Mouse (Mus musculus) limb, embryonic 15.5 days (tissue): ENCODE measurements around the gene Prr11. TPM values are rescaled to one million over a fixed set of nuclear protein-coding genes. Genes with fewer than 3 reads are reported as not detected.

Source experiments
- ATAC-seq: fragments of 200-750 bp; cut with Nextera tagmentation; 2 replicates; pipeline ENCODE4 v1.8.0; 2017; ENCODE audit warnings: low read depth, moderate TSS enrichment; ENCODE audit not compliant: insufficient number of reproducible peaks, low FRiP score, low TSS enrichment
- H3K27ac ChIP-seq: fragments of 300-500 bp; sonication (generic); 2 replicates; pipeline ENCODE4 v1.5.1; 2015; ENCODE audit warnings: moderate library complexity, mild to moderate bottlenecking, inconsistent platforms
- H3K27me3 ChIP-seq: fragments of 300-500 bp; sonication (generic); 2 replicates; pipeline ENCODE4 v1.6.1; 2015; ENCODE audit warnings: inconsistent platforms
- H3K36me3 ChIP-seq: fragments of 300-500 bp; sonication (generic); 2 replicates; pipeline ENCODE4 v1.6.1; 2015; ENCODE audit warnings: inconsistent platforms
- H3K4me1 ChIP-seq: fragments of 300-500 bp; sonication (generic); 2 replicates; pipeline ENCODE4 v1.6.1; 2015; ENCODE audit warnings: inconsistent platforms
- H3K4me2 ChIP-seq: fragments of 300-500 bp; sonication (generic); 2 replicates; pipeline ENCODE4 v1.6.1; 2015; ENCODE audit warnings: mild to moderate bottlenecking, inconsistent platforms
- H3K4me3 ChIP-seq: fragments of 300-500 bp; sonication (generic); 2 replicates; pipeline ENCODE4 v1.5.1; 2015; ENCODE audit warnings: mild to moderate bottlenecking, inconsistent platforms
- H3K9ac ChIP-seq: fragments of 300-500 bp; sonication (generic); 2 replicates; pipeline ENCODE4 v1.6.1; 2015; ENCODE audit warnings: inconsistent platforms
- H3K9me3 ChIP-seq: fragments of 300-500 bp; sonication (generic); 2 replicates; pipeline ENCODE4 v1.6.1; 2016; ENCODE audit warnings: inconsistent platforms
- WGBS: fragments of 180-500 bp; shearing (Covaris S2); methylation state at CpG from one replicate; pipeline ENCODE4 v1.1.7; 2015; 5-methylcytosine and 5-hydroxymethylcytosine counted together
- polyA plus RNA-seq: library from polyadenylated mRNA; unstranded; fragments of >200 nt; fragmentation: Nextera tagmentation; extraction: Ambion mirVana; gene quantifications from 2 replicates; pipeline ENCODE4 v1.2.1, GENCODE M21; 2015

The Prr11 gene
- polyA plus RNA-seq, result 7.0 and 7.2 TPM in 2 replicates

DNA sequence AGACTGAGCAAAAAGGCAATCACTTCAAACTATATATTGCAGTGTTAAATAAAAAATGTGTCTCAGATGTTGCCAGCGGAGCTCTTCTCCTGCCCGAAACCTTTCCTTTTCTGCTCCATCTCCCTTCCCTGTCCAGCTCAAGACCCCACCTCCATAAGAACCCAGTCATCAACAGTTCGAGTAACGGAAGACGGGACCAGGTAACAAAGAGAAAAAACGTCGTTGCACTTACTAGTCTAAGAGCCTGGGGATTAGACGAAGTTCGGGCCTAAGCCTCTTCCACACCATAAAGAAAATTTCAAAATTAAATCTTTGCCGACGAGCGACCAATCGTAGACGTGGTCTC lies at the start of gene Prr11:
TSS of gene Prr11 (minus strand) at position 300 of the 346 bp plus-strand sequence.
- H3K4me3 ChIP-seq, result peak within 1 kb of the TSS; percentile 90
- H3K9me3 ChIP-seq, result no peaks in the 10 kb centered on the region
- peak within 1 kb of the TSS; percentile 61 for H3K4me2 ChIP-seq
- H3K9ac ChIP-seq, result peak within 1 kb of the TSS; percentile 92
- no peaks in the 10 kb centered on the region for H3K27me3 ChIP-seq
- peak within 1 kb of the TSS; percentile 97 for H3K27ac ChIP-seq
- under 1% methylated on average over 14 of the region's 14 CpGs for WGBS
- H3K4me1 ChIP-seq, result peaks cover 4% of the 10 kb centered on the region; the same call in 1 of the 2 replicates
- peaks cover 19% of the 10 kb centered on the region for H3K36me3 ChIP-seq
- no peak for ATAC-seq

DNA sequence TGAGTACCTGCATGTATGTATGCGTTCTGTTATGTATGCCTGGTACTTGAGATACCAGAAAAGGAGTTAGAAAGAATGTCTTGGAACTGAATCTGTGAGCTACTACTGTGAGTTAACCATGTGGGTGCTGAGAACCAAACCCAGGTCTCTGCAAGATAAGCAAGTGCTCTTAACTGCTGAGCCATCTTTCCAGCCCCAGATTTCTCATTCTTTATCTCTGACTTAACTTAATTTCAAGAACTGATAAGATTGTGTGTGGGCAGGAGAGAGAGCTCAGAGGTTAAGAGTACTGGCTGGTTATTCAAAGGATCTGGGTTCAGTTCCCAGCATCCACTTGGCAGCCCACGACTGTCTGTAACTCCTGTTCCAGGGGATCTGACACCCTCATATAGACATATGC lies 49.5 kb upstream of the Prr11 start:
- H3K4me2 ChIP-seq, result no peak overlapping the region
- H3K4me3 ChIP-seq, result no peak overlapping the region
- peaks cover 8% of the 10 kb centered on the region; the same call in 1 of the 2 replicates for H3K36me3 ChIP-seq
- WGBS, result 85% methylated on average over 2 of the region's 2 CpGs
- no peaks in the 10 kb centered on the region for H3K27me3 ChIP-seq
- H3K9me3 ChIP-seq, result no peaks in the 10 kb centered on the region
- no peak overlapping the region for H3K9ac ChIP-seq
- ATAC-seq, result no peak
- no peak overlapping the region for H3K27ac ChIP-seq
- no peaks in the 10 kb centered on the region for H3K4me1 ChIP-seq

- no peaks in the 10 kb centered on the region for H3K36me3 ChIP-seq
- no peaks in the 10 kb centered on the region for H3K4me1 ChIP-seq
- no peak overlapping the region for H3K27ac ChIP-seq
- H3K4me3 ChIP-seq, result no peak overlapping the region
- no peaks in the 10 kb centered on the region for H3K9me3 ChIP-seq
- no peaks in the 10 kb centered on the region for H3K27me3 ChIP-seq
- ATAC-seq, result 0 out of 2 replicates have a peak, but pooled peaks have one; percentile 14
- no peak overlapping the region for H3K9ac ChIP-seq
- H3K4me2 ChIP-seq, result no peak overlapping the region
- WGBS, result 76% methylated on average over 4 of the region's 4 CpGs
These were observed 27.7 kb upstream of the Prr11 start for GRCm38 (mm10) chr11:87136233-87136632.

DNA sequence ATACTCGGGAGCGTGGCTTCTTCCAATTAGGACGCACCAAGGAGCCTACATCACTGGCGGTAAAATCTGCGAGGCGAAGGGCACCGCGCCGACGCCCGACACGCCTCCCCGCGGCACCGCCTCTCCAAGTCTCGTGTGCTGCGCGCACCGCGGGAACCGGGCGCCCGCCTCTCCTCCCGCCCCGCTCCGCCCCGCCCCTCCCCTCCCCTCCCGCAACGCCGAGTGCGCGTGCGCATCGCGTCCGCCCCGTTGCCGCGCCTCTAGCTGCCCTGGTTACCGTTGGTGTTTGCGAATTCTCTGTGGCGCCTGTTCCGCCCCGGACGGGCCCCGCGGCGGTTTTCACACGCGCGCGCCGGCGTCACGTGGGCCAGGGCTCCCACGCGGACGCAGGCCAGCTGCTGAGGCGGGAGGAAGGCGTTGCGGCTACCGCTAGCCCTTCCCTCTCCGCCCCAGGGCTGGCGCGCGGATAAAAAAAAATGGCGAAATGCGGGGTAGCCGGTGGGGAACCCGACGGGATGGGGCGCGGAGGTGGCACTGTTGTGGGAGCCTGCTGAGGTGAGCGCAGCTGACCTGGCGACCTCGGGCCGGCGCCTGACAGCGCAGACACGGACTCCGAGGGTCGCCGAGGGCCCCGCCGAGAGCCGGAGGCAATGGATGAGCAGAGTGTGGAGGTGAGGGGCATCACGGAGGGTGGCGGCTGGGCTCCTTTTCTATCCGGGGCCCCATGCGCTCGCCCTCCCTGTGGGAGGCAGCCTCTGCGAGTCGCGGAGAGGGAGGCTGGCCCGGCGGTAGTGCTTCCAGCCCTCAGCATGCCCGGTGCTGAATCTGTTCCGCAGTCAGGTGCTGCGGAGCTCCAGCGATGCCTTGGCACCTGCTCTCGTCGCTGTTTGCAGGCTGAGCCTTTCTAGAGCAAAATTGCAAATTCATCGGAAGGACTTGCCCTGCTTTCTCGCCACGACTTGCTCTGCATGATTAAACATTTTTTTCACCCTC lies 18.6 kb upstream of the Prr11 start, which contains the start of gene Trim37:
TSS of gene Trim37 (plus strand) at position 254 of the 993 bp plus-strand sequence.
- Histone ChIP-seq H3K9me3 (no peaks in the 10 kb centered on the region), H3K4me2 (peak within 1 kb of the TSS; percentile 86), H3K9ac (peak within 1 kb of the TSS; percentile 67), H3K27ac (peak within 1 kb of the TSS; percentile 88), H3K4me1 (0 out of 2 replicates have a peak, but pooled peaks cover 14% of the 10 kb centered on the region), H3K36me3 (peaks cover 20% of the 10 kb centered on the region), H3K27me3 (no peaks in the 10 kb centered on the region), H3K4me3 (peak within 1 kb of the TSS; percentile 89)
- ATAC-seq, result peak; percentile 94
- WGBS, result under 1% methylated on average over 83 of the region's 105 CpGs

DNA sequence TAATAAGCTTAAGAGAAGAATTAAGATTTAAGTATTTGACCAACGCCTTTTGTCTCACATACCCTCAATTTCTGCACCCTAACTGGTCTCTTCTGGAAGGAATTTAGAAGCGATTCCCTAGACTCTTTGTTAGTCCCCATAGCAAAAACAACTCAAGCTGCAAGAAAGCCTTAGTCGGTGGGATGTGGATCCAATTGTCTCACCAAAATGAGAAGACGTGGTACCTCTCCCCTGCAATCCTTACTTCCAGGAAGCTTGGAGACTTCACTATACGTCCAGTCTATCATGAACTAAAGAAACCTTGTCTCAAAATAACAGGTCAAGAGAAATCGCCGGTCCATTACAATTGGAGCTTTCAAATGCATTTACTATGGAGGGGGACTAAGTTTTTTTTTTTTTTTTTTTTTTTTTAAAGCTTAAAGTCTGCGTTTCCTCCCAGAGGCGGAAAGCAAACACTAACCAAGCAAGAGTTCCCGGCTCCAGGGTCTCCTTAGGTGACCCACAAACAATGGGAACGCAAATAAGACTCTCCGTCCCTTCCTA lies 17.8 kb upstream of the Prr11 start:
- under 1% methylated on average over 12 of the region's 12 CpGs for WGBS
- Histone ChIP-seq H3K36me3 (peaks cover 23% of the 10 kb centered on the region), H3K4me3 (peak overlapping the region; percentile 89), H3K4me1 (0 out of 2 replicates have a peak, but pooled peaks cover 14% of the 10 kb centered on the region), H3K27me3 (no peaks in the 10 kb centered on the region), H3K4me2 (peak overlapping the region; percentile 86), H3K9ac (peak overlapping the region; percentile 23; the same call in 1 of the 2 replicates), H3K27ac (peak overlapping the region; percentile 81), H3K9me3 (no peaks in the 10 kb centered on the region)
- ATAC-seq, result no peak

- WGBS, result 50% methylated on average over 4 of the region's 4 CpGs
- Histone ChIP-seq H3K9ac (no peak overlapping the region), H3K36me3 (peaks cover 30% of the 10 kb centered on the region), H3K27me3 (no peaks in the 10 kb centered on the region), H3K9me3 (no peaks in the 10 kb centered on the region), H3K4me1 (0 out of 2 replicates have a peak, but pooled peaks cover 14% of the 10 kb centered on the region), H3K4me3 (no peak overlapping the region), H3K4me2 (0 out of 2 replicates have a peak overlapping the region, but pooled peaks have one; percentile 86), H3K27ac (no peak overlapping the region)
- ATAC-seq, result no peak
These were observed 17.1 kb upstream of the Prr11 start for GRCm38 (mm10) chr11:87125562-87125961.

- 83% methylated on average over 8 of the region's 8 CpGs for WGBS
- Histone ChIP-seq H3K9me3 (no peaks in the 10 kb centered on the region), H3K27me3 (no peaks in the 10 kb centered on the region), H3K4me1 (0 out of 2 replicates have a peak, but pooled peaks cover 4% of the 10 kb centered on the region), H3K36me3 (peaks cover 59% of the 10 kb centered on the region), H3K4me3 (no peak overlapping the region), H3K9ac (no peak overlapping the region), H3K4me2 (no peak overlapping the region), H3K27ac (no peak overlapping the region)
- no peak for ATAC-seq
These were observed 13.4 kb upstream of the Prr11 start for GRCm38 (mm10) chr11:87121864-87122263.

- Histone ChIP-seq H3K4me2 (peak overlapping the region; percentile 61), H3K36me3 (peaks cover 10% of the 10 kb centered on the region), H3K4me3 (peak overlapping the region; percentile 90), H3K4me1 (peaks cover 4% of the 10 kb centered on the region; the same call in 1 of the 2 replicates), H3K9me3 (no peaks in the 10 kb centered on the region), H3K27me3 (no peaks in the 10 kb centered on the region), H3K27ac (peak overlapping the region; percentile 97), H3K9ac (peak overlapping the region; percentile 92)
- ATAC-seq, result no peak
- 4% methylated on average over 9 of the region's 9 CpGs for WGBS
These were observed 1.8 kb upstream of the Prr11 start for GRCm38 (mm10) chr11:87110172-87110909.

- Histone ChIP-seq H3K4me2 (peak overlapping the region; percentile 61), H3K4me1 (peaks cover 4% of the 10 kb centered on the region; the same call in 1 of the 2 replicates), H3K9ac (peak overlapping the region; percentile 92), H3K4me3 (peak overlapping the region; percentile 90), H3K27ac (peak overlapping the region; percentile 97), H3K27me3 (no peaks in the 10 kb centered on the region), H3K9me3 (no peaks in the 10 kb centered on the region), H3K36me3 (peaks cover 10% of the 10 kb centered on the region)
- WGBS, result under 1% methylated on average over 42 of the region's 42 CpGs
- no peak for ATAC-seq
These were observed 1.1 kb upstream of the Prr11 start for GRCm38 (mm10) chr11:87109519-87110171.

DNA sequence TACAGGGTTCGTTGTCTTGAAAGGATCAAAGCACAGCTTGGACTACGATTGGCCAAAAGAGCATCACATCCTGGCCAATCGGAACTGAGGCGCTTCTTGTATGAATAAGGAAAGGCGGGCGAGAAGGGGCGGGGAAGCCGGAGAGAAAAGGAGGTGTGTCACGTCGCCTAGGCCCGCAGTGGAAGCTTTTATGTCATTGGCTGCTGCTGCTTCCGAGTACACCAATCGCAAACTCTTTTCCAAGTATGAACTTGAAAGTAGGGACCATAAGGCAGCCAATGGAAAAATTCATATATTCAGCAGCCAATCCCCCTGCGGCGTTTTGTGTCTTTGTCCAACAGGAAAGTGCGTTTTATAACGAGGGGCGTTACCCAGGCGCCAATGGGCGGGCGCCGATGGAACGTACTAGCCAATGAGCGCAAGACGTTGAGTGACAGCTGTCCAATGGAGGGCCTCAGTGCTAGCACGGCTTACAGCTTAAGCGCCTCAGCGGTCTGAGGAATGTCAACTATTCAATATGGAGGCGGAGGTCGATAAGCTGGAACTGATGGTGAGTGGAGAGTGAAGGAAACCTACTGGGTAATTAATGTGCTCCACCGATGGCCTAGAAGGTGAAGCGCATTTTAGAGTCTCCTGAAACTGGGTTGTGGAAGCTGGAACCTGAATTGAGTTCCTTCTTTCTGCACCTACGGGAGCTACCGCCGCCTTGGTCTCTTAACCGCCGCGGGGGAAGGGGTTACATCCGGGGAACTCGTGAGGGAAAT lies 429 bp upstream of the Prr11 start, which contains the start of gene Ska2:
TSS of gene Ska2 (plus strand) at position 480 of the 764 bp plus-strand sequence.
- Histone ChIP-seq H3K4me3 (peak within 1 kb of the TSS; percentile 90), H3K4me1 (peaks cover 4% of the 10 kb centered on the region; the same call in 1 of the 2 replicates), H3K9ac (peak within 1 kb of the TSS; percentile 92), H3K27me3 (no peaks in the 10 kb centered on the region), H3K27ac (peak within 1 kb of the TSS; percentile 97), H3K4me2 (peak within 1 kb of the TSS; percentile 61), H3K36me3 (peaks cover 16% of the 10 kb centered on the region), H3K9me3 (no peaks in the 10 kb centered on the region)
- under 1% methylated on average over 40 of the region's 40 CpGs for whole genome bisulfite sequencing
- ATAC-seq, result peak; percentile 100
